Mouse (Mus musculus) gastrocnemius, postnatal 4 days (tissue): Measurements from ENCODE around the gene Mob2. TPM values are rescaled to one million over a fixed set of nuclear protein-coding genes. Genes with fewer than 3 reads are reported as not detected.

Source experiments
- DNase-seq, 2 experiments: peaks; one replicate each; pipeline ENCODE4 v3.0.0; 2021 to 2022; ENCODE audit warnings: low spot score in 2 of 2, mixed read lengths in 2 of 2
- long read RNA-seq, 2 experiments: library from polyadenylated mRNA; stranded (forward); transcript quantifications; one replicate each; pipeline ENCODE4 v2.0.0; 2021
- total RNA-seq, 2 experiments: library from RNA; stranded (reverse); gene quantifications; 2 replicates each; pipeline ENCODE4 v1.2.3; 2021

The Mob2 gene
- 10 to 100 TPM; 45.0 to 47.9 TPM for total RNA-seq
- long read RNA-seq, experiment 1, transcript Mob2-201 (5 exons, 1,490 nt), result major isoform, 52 of 107 reads
- long read RNA-seq, experiment 1, transcript Mob2-206 (5 exons, 2,140 nt), result minor isoform, 10 of 107 reads
- long read RNA-seq, experiment 1, partial matches to known transcripts, result 3 of 107 reads
- long read RNA-seq, experiment 1, other reads (novel, unspliced or antisense), result 37 of 107 reads
- long read RNA-seq, experiment 2, transcript Mob2-204 (5 exons, 958 nt), result minor isoform, 5 of 117 reads
- long read RNA-seq, experiment 2, transcript Mob2-201 (5 exons, 1,490 nt), result major isoform, 56 of 117 reads
- long read RNA-seq, experiment 2, transcript Mob2-206 (5 exons, 2,140 nt), result minor isoform, 10 of 117 reads
- long read RNA-seq, experiment 2, partial matches to known transcripts, result 3 of 117 reads
- long read RNA-seq, experiment 2, other reads (novel, unspliced or antisense), result 43 of 117 reads

DNA sequence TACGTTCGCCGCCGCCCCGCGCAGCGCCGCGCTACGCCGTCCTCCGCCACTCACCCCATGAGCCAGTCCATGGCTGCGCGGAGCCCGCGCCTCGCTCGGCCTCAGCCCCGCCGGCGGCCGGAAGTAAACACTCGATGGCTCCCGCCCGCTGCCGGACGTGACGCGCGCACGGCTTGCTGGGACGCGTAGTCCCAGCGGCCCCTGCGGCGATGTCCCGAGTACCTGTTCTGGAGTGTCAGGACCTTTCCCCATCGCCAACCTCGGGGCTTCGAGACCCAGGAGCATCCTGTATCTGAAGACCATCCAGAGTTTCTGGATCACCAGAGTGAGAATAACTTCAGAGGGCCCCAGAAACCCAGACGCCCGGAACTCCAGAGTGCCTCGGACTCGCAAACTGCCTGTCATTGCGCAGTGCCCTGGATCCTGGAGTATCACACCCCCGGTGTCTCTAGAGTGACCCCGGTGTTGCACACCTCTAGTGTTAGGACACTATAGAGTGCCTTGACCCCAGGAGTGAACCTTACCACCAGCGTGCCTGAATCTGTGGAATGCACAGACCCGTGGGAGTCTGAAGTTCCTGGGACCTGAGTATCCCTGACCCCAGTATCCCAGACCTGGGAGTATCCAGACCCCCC is at the start of gene Mob2:
Mob2 (minus strand) TSS at position 135 of the 635 bp plus-strand sequence.
- DNase-seq, result peak; percentile 83 to 89

DNA sequence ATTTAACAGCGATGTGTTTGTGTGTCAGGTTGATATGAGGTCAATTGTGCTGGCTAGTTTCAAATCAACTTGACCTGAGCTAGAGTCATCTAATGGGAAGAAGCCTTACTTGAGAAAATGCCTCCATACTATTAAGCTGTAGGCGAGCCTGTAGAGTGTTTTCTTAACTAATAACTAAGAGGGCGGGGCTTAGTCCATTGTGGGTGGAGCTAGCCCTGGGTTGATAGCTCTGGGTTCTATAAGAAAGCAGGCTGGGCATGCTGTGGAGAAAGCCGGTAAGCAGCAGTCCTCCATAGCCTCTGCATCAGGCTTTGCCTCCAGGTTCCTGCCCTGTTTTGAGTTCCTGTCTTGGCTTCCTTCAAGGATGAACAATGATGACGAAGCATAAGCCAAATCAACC is 43.9 kb upstream of the Mob2 start:
- no peak for DNase-seq

DNA sequence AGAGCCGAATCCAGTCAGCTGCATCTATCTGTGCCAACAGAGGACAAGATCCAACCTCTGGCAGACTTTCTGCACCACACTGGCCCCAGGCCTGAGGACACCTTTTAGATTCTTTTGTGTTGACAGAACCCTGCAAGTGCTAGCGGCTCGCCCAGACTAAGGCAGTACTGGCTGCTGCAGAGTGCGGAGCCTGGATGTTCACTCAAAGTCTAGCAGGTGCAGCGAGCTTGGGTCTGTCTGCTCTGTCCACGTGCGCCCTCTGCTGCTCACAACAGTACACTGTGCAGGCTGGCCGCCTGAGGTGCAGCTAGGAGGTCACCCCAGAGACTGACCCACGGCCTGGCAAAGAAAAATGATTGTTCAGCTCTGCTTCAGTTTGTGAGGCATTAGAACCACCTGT is 36.9 kb upstream of the Mob2 start:
- peak in 1 of 2 experiments; percentile 74 for DNase-seq

DNA sequence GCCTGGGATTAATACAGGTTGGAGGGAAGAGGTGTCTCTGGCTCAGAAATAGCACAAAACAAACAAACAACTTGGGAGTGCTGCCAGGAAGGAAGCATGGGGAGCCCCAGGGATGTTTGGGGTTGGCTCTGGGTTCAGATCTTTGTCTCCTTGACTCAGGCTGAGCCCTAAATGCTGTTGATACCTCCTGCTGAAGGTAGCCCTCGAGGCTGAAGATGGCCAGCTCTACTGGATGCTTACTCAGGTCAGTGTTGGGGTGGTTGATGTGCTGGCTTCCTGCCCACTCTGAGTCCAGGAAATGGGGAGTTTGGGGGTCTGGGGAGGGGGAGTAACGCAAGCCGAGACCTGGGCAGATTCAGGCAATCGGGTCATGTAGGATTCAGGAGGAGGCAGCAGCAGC is 35.8 kb upstream of the Mob2 start:
- no peak for DNase-seq

DNA sequence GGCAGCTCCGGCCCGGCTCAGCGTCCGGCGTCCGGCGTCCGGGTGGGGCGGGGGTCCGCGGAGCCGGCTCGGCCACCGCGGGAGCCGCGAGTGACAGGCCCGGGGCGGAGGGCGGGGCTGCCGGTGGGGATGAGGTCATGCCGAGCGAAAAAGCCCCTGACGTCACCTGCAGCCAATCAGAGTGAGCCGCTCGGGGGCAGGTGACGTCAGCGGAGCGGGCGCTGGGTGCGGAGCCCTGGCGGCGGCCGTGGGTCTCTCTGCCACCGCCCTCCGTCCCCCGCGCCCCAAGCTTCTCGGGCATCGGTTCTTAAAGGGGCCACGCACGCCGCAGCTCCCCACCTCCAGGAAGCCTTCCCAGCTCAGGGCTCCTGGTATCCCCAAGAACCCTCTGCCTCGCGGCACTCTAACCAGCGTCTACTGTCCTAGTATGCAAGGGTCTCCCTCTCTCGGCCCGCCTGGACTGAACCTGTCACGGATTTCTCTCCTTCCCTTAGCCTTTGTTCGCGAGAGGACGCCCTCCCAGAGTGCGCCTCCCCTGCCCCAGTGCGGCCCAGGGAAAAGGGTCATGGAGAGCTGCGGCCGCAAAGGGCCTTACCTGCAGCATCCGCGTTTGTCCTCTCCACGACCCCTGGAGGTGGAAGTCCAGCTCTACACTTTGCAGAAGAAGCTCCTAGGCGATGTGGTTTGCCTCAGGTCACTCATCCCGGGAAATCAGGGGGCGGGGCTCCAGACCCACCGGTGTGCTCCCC is 34.5 kb upstream of the Mob2 start, which contains the start of gene Dusp8:
Dusp8 (minus strand) TSS at position 661 of the 749 bp plus-strand sequence.
- peak; percentile 79 to 90 for DNase-seq

DNA sequence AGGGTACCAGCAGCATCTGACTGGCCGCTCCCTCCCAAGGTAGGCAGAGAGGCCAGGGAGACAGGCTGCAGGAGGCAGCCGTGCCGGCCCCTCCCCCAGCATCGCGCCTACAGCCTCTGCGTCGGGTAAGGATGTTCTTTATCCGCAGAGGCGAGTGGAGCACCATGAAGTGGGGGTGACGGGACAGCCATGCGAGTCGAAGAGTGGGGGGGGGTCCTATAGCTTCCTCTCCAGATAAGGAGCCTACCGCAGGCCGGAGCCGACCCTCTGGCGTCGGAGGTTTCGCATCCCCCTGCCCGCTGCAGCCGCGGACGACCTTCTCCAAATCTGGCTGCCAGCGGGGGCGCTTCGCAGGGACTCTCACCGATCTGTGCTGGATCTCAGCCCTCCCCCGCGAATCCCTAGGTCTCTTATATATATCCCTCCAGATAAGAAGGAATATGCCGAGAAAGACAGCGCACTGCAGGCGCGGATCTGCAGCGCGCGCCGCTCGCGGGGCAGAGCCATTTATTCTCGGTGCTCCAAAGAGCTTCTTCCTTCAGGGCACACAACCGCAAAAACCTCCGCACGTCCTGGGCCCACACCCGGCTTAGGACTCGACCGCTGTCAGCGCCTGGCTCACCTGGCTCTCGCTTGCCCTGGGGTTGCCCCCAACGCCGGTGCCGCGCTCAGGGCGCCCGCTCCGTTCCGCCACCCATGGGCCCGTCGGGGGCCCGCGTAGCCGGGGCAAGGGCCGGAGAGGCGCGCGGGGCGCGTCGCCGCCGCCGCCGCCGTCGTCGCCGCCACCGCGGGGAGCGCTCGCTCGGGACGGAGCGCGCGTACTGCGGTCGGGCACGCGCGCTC is 33.7 kb upstream of the Mob2 start:
- no peak for DNase-seq

DNA sequence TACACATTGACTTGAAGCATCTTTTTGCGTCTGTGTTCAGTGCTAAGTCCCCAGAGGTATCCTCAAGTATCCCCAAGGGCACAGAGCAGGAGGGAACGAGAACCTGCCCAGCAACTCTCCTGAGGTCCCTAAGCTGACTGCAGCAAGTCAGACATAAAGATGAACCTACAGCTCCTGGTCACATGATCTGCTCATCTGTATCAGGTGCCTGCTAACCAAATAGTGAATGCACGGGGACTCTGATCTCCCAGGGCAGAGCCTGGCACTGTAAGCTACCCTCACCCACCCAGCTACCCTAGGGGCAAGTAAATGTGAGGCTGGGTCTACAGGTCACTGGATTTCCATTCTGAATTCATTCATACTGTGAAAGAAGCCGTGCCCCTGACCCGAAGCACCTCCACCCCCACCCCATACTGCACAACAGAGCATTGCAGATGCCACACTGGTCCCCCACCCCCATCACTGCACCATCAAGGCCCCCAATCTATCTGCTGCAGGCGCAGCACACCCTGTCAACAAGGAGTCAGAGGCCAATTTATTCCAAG is 32.9 kb upstream of the Mob2 start:
- DNase-seq, result no peak

DNA sequence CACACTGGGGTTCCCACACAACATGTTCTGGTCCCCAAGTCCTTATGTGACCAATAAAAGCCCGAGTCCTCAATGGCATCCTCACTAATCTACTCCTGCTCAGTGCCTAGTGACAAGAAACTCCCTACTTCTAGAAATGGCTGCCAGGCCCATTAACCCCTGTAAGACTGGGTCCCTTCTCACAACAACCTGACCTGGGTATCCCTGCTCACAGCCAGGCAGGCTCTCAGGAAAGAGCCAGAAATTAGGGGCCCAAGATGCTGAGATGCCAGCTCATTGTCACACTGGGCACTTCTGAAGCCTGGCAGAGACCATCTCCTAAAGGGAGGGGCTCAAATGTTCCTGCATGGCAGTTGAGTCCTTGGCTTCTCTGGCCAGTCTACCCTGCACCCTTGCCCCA is 32.1 kb upstream of the Mob2 start:
- no peak for DNase-seq

DNA sequence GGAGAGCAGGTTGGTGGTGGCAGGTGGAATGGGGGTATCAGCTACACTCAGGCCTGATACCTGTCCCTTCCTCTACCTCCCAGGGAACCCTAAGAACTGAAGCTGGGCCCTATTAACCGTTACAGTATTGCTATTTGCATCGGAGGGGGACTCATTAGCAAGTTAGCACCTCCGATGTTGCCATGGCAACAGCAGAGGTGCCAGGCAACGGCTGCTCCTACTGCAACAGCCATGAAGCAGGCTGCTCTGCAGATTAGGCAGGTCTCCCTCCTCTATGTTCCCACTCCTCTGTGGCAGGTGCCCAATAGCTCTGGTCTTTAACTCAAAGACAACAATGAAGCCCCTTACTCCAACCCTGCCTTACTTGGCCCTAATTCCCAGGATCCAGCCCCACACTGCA is 31.0 kb upstream of the Mob2 start:
- no peak for DNase-seq

DNA sequence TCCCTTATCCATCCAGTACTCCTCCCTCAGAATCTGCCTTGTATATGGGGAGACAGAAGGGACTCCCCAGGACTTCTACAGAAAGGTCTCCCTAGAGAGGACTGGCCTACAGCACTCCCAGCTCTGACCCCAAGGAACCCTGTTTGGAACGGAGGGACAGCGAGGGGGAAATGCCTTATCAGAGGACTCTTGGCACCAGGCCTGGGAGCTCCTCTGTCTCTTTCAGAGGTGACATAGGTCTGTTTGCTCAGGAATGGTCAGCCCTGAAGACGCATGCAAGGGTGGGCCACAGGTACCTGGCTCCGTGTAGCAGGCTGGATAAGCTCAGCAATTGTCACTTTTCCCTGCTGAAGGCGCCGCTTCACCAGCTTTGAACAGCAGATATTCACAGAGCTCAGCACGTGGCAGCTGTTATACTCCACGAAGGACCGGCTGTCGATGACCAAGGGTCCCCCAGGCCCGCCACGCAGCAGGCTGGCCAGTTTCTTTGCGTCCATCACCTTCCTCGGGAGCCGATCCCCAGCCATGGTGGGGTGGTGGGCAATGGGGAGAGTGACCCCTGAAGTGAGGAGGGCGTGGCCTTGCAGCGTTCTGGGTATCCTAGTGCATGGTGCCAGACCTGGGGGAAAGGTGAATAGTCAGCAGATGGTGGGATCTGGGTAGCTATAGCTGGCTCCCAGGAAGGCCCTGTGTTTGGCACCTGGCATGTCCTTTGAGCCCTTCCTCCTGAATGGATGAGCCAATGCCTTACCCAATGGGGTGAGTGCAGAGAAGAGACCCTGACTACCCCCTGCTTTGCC is 29.0 kb upstream of the Mob2 start:
- no peak for DNase-seq

DNA sequence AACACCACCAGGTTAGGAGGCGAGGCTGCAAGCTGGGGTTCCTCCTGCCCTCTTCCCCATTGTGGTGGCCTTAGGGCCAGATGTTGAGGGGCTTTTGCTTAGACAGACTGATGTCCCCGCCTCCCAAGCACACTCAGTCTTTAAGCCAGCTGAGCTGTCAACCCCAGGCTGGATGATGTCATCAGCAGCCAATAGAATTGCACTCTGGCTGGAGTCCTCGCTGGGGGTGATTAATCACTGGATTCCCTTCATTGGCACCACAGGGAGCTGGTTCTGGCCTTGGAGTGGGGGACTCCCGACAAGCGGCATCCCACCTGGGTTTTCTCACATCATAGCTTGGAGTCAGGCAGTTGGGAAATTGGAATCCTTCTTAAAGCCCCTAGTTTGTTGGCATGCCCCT is 28.0 kb upstream of the Mob2 start:
- DNase-seq, result peak in 1 of 2 experiments; percentile 10

DNA sequence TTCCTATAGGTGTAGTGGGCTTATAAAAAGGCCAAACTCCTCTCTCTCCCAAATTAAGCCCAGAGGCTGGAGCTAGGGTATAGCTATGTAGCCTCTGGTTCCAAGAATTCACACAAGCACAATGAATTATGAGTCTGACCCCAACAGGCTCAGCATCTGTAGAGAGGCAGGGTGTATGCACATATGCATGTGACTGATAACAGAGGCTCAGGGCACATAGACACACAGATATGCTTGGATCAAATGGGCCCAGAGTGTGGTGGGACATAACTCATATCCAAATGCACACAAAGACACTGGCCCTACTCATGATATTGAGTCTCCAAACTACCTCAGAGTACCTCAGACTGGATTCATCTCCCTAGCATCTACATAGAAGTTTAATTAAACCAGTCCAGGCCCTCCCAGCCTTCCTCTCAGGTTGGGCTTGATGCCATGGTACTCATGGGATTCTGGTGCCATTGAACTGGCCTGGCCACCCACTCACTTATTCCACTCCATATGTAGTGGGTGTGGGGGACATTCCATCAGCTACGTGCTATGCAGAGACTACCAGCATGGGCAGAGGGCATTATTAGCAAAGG is 26.3 kb upstream of the Mob2 start:
- peak in 1 of 2 experiments; percentile 6 for DNase-seq

DNA sequence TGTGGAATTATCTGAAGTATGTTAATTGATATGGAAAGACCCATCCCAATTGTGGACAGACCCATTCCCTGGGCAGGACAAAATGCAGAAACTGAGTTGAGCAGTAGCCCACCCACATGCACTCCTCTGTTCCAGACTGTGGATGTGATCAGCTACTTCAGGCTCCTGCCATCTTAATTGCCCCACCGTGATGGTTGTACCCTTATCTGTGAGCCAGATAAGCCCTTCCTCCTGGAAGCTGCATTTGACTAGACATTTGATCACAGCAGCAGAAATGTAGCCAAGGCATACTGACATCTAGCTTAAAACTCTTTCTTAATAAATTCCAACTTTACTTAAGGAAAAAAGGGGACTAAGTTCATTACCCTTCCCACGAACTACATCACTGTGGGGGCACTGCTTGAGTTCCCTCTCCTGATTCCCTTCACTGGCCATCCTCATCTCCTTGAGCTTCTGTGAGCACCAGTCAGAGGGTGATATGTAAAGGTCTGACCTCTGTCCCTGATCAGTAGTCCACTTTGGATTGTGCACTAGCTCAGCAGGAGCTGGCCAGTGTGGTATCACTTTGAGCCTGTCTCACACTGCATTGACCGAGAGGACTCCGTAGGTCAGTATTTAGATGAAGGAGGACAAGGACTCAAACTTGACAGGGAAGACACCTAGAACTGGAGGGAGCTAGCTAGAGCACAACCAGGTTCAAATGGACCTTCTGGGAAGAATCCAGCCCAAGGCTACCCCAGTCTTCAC is 25.5 kb upstream of the Mob2 start:
- DNase-seq, result no peak

DNA sequence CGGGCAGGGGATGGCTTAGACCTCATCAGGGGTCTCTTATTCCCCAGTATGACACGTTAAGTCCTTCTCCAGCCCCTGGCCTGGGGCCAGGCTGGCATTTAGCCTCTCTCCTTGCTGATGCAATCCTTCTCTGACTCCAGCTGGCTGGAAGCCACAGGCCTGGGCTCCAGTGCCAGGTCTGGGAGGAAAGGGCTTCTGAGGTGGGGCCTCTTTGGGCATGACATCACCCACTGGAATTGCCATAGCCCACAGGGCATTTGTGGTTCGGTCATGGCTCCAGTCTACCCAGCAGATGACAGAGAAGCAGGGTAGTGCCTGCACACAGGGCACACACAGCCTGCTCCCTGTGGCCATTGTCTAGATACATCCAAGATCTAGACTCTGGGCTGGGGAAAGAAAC is 24.0 kb upstream of the Mob2 start:
- peak in 1 of 2 experiments; percentile 72 for DNase-seq

DNA sequence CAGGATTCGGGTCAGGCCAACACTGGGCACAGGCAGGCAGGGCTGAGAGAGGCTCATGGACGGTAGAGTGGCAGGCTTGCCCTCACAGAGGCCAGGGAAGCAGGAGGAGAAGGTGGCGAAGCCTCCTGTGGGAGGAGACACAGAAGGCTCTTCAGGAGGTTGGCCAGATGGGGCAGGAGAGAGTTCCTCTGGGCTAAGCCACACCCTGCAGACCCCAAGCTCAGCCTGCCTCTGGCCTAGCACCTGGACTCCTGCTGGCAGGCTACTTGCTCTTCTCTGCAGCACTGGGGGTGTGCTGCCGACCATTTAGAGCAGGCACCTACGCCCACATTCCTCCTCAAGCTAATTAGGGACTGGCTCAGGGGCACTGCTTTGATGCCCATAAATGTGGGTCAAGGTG is 23.5 kb upstream of the Mob2 start:
- DNase-seq, result no peak

DNA sequence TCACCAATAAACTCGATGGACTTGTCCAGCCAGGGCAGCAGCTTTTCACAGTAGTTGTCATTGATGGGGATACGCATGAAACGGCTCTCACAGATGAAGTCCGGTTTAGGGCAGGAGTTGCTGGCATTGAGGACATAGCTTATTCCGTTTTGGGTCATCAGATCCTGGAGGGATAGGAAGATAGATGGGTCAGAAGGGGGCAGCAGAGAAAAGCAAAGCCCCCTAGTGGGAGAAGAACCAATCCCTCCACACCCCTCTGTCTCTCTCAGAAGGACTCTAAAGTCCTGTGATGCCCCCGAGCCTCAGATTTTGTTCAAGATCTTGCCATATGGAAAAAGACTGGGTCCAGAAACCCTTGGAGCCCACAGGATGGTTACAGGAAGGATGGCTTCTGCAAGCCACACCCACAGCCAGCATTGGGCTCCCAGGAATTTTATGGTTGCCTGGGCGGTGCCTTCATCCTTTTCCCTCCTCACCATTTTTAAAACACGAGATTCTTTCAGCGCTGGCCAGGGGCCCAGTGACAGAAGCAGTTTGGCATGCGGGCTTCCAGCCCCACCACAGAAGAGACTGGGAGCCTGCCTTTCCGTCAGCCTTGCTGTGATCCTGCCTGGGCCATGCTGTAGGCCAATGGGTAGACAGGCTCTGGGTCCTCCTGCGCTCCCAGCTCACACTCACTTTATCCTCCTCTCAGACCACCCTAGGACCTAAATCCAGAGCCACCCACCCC is 22.9 kb upstream of the Mob2 start:
- peak; percentile 29 to 67 for DNase-seq

DNA sequence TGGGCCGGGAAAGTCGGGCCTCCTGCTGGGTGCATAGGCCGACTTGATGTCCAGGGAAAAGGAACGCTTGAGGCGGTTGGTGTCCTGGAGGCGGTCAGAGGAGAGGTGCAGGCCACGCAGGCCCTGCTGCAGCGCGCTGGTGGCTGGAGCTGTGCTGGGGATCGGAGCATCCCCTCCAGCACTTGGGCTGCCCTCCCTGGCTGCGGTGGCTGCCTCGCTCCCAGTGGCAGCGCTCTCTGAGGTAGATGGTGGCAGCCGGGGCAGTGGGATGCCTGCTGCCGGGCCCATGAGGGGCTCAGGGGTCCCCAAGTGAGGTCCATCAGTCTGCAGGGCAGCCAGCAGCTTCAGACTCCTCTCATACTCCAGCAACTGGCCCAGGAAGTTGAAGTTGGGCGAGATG is 21.7 kb upstream of the Mob2 start:
- no peak for DNase-seq

DNA sequence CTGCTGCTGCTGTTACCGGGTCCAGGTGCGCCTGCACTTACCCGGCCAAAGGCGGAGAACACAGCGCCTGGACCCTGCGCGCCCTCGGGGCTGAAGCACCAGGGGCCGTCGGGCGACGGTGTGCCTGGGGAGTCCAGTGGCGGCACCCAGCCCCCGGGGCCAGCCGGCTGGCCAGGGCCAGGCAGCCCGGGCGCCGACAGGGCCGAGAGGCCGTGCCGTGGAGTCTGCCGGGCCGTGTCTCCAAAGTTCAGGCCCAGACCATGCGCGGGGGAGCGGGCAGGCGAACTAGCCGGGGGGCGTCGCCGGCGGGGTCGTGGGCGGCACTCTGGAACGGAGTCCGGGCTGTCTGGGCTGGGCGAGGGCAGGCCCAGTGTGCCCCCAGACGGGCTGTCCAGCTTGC is 21.3 kb upstream of the Mob2 start:
- DNase-seq, result no peak
